Mouse (Mus musculus): ENCODE measurements around the gene Gm49396. TPM values are rescaled to one million over a fixed set of nuclear protein-coding genes. Genes with fewer than 3 reads are reported as not detected.
A peak's percentile ranks its signal among the peaks of the same experiment; 100 is the strongest.

The Gm49396 gene
- polyA plus RNA-seq, 1 experiment from 2014 or later: 17.5 TPM

- H3K27me3 ChIP-seq: no peaks in the 10 kb centered on the region
- H3K36me3 ChIP-seq: peaks cover 27% of the 10 kb centered on the region
- no peak overlapping the region for H3K4me3 ChIP-seq
- ATAC-seq (ENCODE audit: low FRiP score, low read depth): no peak
- no peaks in the 10 kb centered on the region for H3K9me3 ChIP-seq
- H3K9ac ChIP-seq: no peak overlapping the region
- no peak overlapping the region for H3K27ac ChIP-seq (replicated peaks)
- H3K4me2 ChIP-seq: no peak overlapping the region
- H3K4me1 ChIP-seq (replicated peaks): peaks cover 42% of the 10 kb centered on the region
- WGBS: 92% methylated on average over 18 of the region's 18 CpGs
These were observed 6.1 kb upstream of the Gm49396 start for GRCm38 (mm10) chr7:30556894-30557536.

- Histone ChIP-seq H3K4me1 (replicated peaks) (peaks cover 41% of the 10 kb centered on the region), H3K4me2 (peak overlapping the region; percentile 98), H3K27ac (replicated peaks) (no peak overlapping the region), H3K9ac (no peak overlapping the region), H3K27me3 (no peaks in the 10 kb centered on the region), H3K9me3 (no peaks in the 10 kb centered on the region), H3K36me3 (peaks cover 27% of the 10 kb centered on the region), H3K4me3 (0 out of 2 replicates have a peak overlapping the region, but pooled peaks have one; percentile 67)
- WGBS: 90% methylated on average over 13 of the region's 13 CpGs
- ATAC-seq (ENCODE audit: low FRiP score, low read depth): no peak
These were observed 5.1 kb upstream of the Gm49396 start for GRCm38 (mm10) chr7:30557901-30558514.

GRCm38 (mm10) chr7:30558656-30559442, 4.3 kb upstream of the Gm49396 start:
- H3K4me1 ChIP-seq (replicated peaks): peaks cover 36% of the 10 kb centered on the region
- H3K4me2 ChIP-seq: peak overlapping the region; percentile 98
- 0 out of 2 replicates have a peak, but pooled peaks have one; percentile 1 for ATAC-seq (ENCODE audit: low FRiP score, low read depth)
- H3K9ac ChIP-seq: peak overlapping the region; percentile 76
- no peaks in the 10 kb centered on the region for H3K27me3 ChIP-seq
- 19% methylated on average over 12 of the region's 12 CpGs for WGBS
- H3K36me3 ChIP-seq: peaks cover 27% of the 10 kb centered on the region
- peak overlapping the region; percentile 67 for H3K4me3 ChIP-seq
- peak overlapping the region; percentile 71 for H3K27ac ChIP-seq (replicated peaks)
- no peaks in the 10 kb centered on the region for H3K9me3 ChIP-seq

GRCm38 (mm10) chr7:30559443-30559954, 3.6 kb upstream of the Gm49396 start, which contains the start of gene Lin37:
Lin37 (minus strand) TSS chr7:30559838.
- peak within 1 kb of the TSS; percentile 71 for H3K27ac ChIP-seq (replicated peaks)
- peak within 1 kb of the TSS; percentile 98 for H3K4me2 ChIP-seq
- H3K9ac ChIP-seq: peak within 1 kb of the TSS; percentile 76
- H3K9me3 ChIP-seq: no peaks in the 10 kb centered on the region
- peaks cover 42% of the 10 kb centered on the region for H3K4me1 ChIP-seq (replicated peaks)
- 0% methylated on average over 20 of the region's 20 CpGs for WGBS
- peaks cover 27% of the 10 kb centered on the region for H3K36me3 ChIP-seq
- ATAC-seq (ENCODE audit: low FRiP score, low read depth): peak; percentile 90
- H3K27me3 ChIP-seq: no peaks in the 10 kb centered on the region
- peak within 1 kb of the TSS; percentile 67 for H3K4me3 ChIP-seq

- H3K9me3 ChIP-seq: no peaks in the 10 kb centered on the region
- ATAC-seq (ENCODE audit: low FRiP score, low read depth): no peak
- no peak overlapping the region for H3K4me2 ChIP-seq
- no peak overlapping the region for H3K4me3 ChIP-seq
- H3K4me1 ChIP-seq (replicated peaks): peaks cover 42% of the 10 kb centered on the region
- 70% methylated on average over 2 of the region's 2 CpGs for WGBS
- H3K9ac ChIP-seq: no peak overlapping the region
- H3K27ac ChIP-seq (replicated peaks): 0 out of 2 replicates have a peak overlapping the region, but pooled peaks have one; percentile 58
- no peaks in the 10 kb centered on the region for H3K27me3 ChIP-seq
- H3K36me3 ChIP-seq: peaks cover 26% of the 10 kb centered on the region
These were observed 2.8 kb upstream of the Gm49396 start for GRCm38 (mm10) chr7:30560296-30560695.

- whole genome bisulfite sequencing: 2% methylated on average over 27 of the region's 27 CpGs
- H3K9ac ChIP-seq: peak overlapping the region; percentile 58
- H3K4me3 ChIP-seq: peak overlapping the region; percentile 81
- H3K9me3 ChIP-seq: no peaks in the 10 kb centered on the region
- no peaks in the 10 kb centered on the region for H3K27me3 ChIP-seq
- peak overlapping the region; percentile 93 for H3K27ac ChIP-seq (replicated peaks)
- H3K4me2 ChIP-seq: peak overlapping the region; percentile 87
- peaks cover 15% of the 10 kb centered on the region for H3K36me3 ChIP-seq
- ATAC-seq (ENCODE audit: low FRiP score, low read depth): no peak
- H3K4me1 ChIP-seq (replicated peaks): peaks cover 40% of the 10 kb centered on the region
These were observed 523 bp upstream of the Gm49396 start for GRCm38 (mm10) chr7:30562526-30563116.

- Histone ChIP-seq H3K27me3 (no peaks in the 10 kb centered on the region), H3K9me3 (no peaks in the 10 kb centered on the region), H3K4me2 (peak overlapping the region; percentile 87), H3K4me1 (replicated peaks) (peaks cover 28% of the 10 kb centered on the region), H3K9ac (peak overlapping the region; percentile 65), H3K4me3 (peak overlapping the region; percentile 81), H3K36me3 (peaks cover 25% of the 10 kb centered on the region), H3K27ac (replicated peaks) (peak overlapping the region; percentile 93)
- WGBS: 21% methylated on average over 6 of the region's 6 CpGs
- ATAC-seq (ENCODE audit: low FRiP score, low read depth): no peak
These were observed 749 bp downstream of the Gm49396 start for GRCm38 (mm10) chr7:30563906-30564280.

- H3K9ac ChIP-seq: no peak within 1 kb of the TSS
- no peaks in the 10 kb centered on the region for H3K27me3 ChIP-seq
- H3K4me3 ChIP-seq: no peak within 1 kb of the TSS
- no peak within 1 kb of the TSS for H3K27ac ChIP-seq (replicated peaks)
- peaks cover 37% of the 10 kb centered on the region for H3K36me3 ChIP-seq
- no peak within 1 kb of the TSS for H3K4me2 ChIP-seq
- no peaks in the 10 kb centered on the region for H3K9me3 ChIP-seq
- ATAC-seq (ENCODE audit: low FRiP score, low read depth): no peak
- WGBS: 96% methylated on average over 12 of the region's 12 CpGs
- peaks cover 22% of the 10 kb centered on the region for H3K4me1 ChIP-seq (replicated peaks)
These were observed 1.9 kb downstream of the Gm49396 start, which contains the start of gene Igflr1 for GRCm38 (mm10) chr7:30564970-30565571. Igflr1 (plus strand) TSS chr7:30565427.

GRCm38 (mm10) chr7:30566033-30566432, 2.9 kb downstream of the Gm49396 start:
- Histone ChIP-seq H3K27me3 (no peaks in the 10 kb centered on the region), H3K4me3 (no peak overlapping the region), H3K4me1 (replicated peaks) (peaks cover 19% of the 10 kb centered on the region), H3K9ac (no peak overlapping the region), H3K27ac (replicated peaks) (no peak overlapping the region), H3K9me3 (no peaks in the 10 kb centered on the region), H3K36me3 (peaks cover 46% of the 10 kb centered on the region), H3K4me2 (no peak overlapping the region)
- 88% methylated on average over 9 of the region's 9 CpGs for WGBS
- no peak for ATAC-seq (ENCODE audit: low FRiP score, low read depth)

GRCm38 (mm10) chr7:30567555-30567954, 4.4 kb downstream of the Gm49396 start:
- WGBS: 92% methylated on average over 11 of the region's 11 CpGs
- Histone ChIP-seq H3K9ac (no peak overlapping the region), H3K4me3 (no peak overlapping the region), H3K9me3 (no peaks in the 10 kb centered on the region), H3K27me3 (no peaks in the 10 kb centered on the region), H3K4me2 (no peak overlapping the region), H3K4me1 (replicated peaks) (peaks cover 9% of the 10 kb centered on the region), H3K36me3 (peaks cover 60% of the 10 kb centered on the region), H3K27ac (replicated peaks) (no peak overlapping the region)
- ATAC-seq (ENCODE audit: low FRiP score, low read depth): no peak

GRCm38 (mm10) chr7:30572389-30572788, 9.2 kb downstream of the Gm49396 start:
- H3K4me2 ChIP-seq: no peak overlapping the region
- H3K4me3 ChIP-seq: no peak overlapping the region
- H3K9ac ChIP-seq: no peak overlapping the region
- no peak overlapping the region for H3K27ac ChIP-seq (replicated peaks)
- ATAC-seq (ENCODE audit: low FRiP score, low read depth): no peak
- no peaks in the 10 kb centered on the region for H3K27me3 ChIP-seq
- H3K36me3 ChIP-seq: peaks cover 96% of the 10 kb centered on the region
- 97% methylated on average over 5 of the region's 5 CpGs for WGBS
- no peaks in the 10 kb centered on the region for H3K9me3 ChIP-seq
- H3K4me1 ChIP-seq (replicated peaks): no peaks in the 10 kb centered on the region

All from hindbrain, embryonic 15.5 days (tissue).